Mouse (Mus musculus): ENCODE data around the gene Prop1.

Gene Prop1

DNA sequence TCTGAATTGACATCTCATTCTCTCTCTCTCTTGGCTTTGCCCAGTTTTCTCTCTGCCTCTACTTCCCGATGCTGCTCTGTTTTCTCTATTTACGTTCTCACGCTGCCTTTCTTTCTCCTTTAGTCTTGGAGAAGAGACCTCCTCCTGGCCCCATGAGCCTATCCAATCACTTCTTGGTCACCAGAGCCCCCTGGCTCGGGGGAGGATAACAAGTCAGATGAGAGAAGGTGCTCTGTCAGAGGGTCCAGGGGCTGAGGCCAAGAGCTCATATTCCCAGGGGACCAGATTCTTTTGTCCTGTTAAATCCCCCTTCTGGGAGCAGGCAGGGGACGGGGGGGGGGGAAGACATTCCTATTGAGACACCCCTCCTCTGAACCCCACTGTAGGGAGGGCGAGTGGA lies at the start of gene Prop1:
Gene Prop1 (minus strand): TSS at position 101 of the 400 bp plus-strand sequence.
- DNase-seq (ENCODE audit: low spot score in 2 of 2) = no peak

DNA sequence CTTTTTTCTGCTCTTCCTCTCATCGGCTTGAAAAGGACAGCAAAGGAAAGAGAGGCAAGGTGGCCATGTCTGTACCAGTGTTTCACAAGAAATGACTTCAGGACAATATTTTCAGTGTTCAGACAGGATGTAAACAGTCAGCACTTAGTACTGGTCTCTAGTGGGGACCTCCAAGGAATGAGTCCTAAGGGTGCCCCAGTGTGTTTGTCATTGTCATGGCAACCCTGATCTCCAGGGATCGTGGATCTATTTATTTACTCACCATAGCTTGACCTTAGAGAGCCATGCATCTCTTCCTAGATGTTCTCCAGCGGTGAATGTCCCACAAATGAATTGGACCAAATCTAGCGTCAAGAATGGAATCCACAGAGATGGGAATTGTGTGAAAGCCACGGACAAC lies 49.7 kb upstream of the Prop1 start, which contains the start of gene Olfr51:
Gene Olfr51 (plus strand): TSS at position 301 of the 400 bp plus-strand sequence.
- no peak for DNase-seq (ENCODE audit: low spot score in 2 of 2)

GRCm38 (mm10) chr11:50981667-50982066 lies 28.1 kb upstream of the Prop1 start, which contains the start of gene Olfr1377:
Gene Olfr1377, plus strand, starts transcription at chr11:50981967.
- DNase-seq (ENCODE audit: low spot score in 2 of 2) = no peak

- no peak for DNase-seq (ENCODE audit: low spot score in 2 of 2)
These were observed 23.7 kb upstream of the Prop1 start for GRCm38 (mm10) chr11:50977216-50977615.

DNA sequence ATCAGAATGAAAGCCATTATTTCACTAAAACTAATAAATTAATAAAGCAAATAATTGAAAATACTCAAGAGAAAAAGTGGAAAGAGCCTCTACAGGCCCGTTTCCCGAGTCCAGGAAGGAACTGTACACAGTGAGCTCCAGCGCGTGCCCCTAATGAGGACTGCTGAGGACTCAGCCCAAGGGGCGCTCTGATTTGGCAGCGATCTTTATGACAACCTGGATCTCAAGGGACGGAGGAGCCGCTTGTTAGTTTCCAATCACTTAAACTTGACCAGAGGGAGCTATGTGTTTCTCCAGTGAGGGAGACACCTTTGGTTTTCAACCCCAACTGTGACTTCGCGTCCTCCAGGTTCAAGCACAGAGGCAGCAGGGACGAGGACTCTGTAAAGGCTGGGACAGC lies 12.7 kb upstream of the Prop1 start, which contains the start of gene Olfr1378:
Gene Olfr1378 (plus strand): TSS at position 301 of the 400 bp plus-strand sequence.
- DNase-seq (ENCODE audit: low spot score in 2 of 2) = no peak

DNA sequence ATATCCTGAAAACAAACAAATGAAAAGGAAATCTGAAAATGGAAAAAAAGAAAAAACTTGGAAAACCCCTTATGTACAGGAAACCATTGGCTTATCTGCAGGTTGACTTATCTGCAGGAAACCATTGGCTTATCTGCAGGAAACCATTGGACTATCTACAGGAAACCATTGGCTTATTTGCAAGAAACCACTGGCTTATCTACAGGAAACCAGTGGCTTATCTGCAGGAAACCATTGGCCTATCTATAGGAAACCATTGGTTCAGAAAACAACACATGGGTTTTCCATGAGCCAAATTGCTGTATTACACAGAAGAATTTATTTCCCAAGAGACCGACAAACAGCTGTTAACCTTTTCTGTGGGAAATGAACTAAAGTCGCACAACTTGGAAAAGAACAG lies 11.3 kb upstream of the Prop1 start:
- DNase-seq (ENCODE audit: low spot score in 2 of 2) = no peak

- DNase-seq (ENCODE audit: low spot score in 2 of 2) = peak; percentile 20 to 52
These were observed 1.3 kb downstream of the Prop1 start for GRCm38 (mm10) chr11:50952290-50952689.

GRCm38 (mm10) chr11:50943506-50943905 lies 10.1 kb downstream of the Prop1 start, which contains the start of gene 4933414I15Rik:
Gene 4933414I15Rik, minus strand, starts transcription at chr11:50943765.
- DNase-seq (ENCODE audit: low spot score in 2 of 2) = no peak

- DNase-seq (ENCODE audit: low spot score in 2 of 2) = no peak
These were observed 11.2 kb downstream of the Prop1 start for GRCm38 (mm10) chr11:50942386-50942785.

DNA sequence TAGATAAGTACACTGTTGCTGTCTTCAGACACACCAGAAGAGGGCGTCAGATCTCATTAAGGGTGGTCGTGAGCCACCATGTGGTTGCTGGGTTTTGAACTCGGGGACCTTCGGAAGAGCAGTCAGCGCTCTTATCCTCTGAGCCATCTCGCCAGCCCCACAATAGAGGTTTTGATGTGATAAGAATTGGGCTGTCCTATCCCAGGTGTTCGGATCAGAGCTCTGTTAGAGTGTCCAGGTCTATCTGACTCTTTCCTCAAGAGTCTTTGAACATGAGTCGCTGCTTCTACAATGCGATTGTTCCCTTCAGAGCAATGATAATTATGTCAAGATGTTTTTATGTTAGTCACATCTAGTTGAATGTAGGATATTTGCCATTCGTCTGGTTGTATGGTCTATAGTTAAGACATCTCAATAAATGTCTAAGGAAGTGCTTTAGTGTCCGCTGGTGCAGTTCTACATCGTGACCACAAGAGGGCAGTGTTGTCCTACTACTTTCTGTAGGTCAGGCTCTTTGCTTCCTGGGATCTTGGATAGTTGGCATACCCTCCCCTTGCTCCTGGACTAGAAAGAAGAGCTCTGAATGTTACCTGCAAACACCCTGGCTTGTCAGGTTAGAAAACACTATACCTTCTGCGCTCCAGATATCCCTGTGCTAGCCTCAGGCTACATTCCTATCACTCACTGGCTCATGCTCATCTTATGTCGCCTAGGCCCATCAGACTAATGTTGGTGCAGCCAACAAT lies 13.8 kb downstream of the Prop1 start:
- DNase-seq (ENCODE audit: low spot score in 2 of 2) = peak in 1 of 2 experiments; percentile 38

- DNase-seq (ENCODE audit: low spot score in 2 of 2) = no peak
These were observed 15.1 kb downstream of the Prop1 start for GRCm38 (mm10) chr11:50938435-50938834.

- DNase-seq (ENCODE audit: low spot score in 2 of 2) = no peak
These were observed 21.5 kb downstream of the Prop1 start for GRCm38 (mm10) chr11:50932040-50932439.

GRCm38 (mm10) chr11:50931451-50931866 lies 22.1 kb downstream of the Prop1 start, which contains the start of gene Zfp354b:
Gene Zfp354b, minus strand, starts transcription at chr11:50931633.
- peak; percentile 77 to 90 for DNase-seq (ENCODE audit: low spot score in 2 of 2)

DNA sequence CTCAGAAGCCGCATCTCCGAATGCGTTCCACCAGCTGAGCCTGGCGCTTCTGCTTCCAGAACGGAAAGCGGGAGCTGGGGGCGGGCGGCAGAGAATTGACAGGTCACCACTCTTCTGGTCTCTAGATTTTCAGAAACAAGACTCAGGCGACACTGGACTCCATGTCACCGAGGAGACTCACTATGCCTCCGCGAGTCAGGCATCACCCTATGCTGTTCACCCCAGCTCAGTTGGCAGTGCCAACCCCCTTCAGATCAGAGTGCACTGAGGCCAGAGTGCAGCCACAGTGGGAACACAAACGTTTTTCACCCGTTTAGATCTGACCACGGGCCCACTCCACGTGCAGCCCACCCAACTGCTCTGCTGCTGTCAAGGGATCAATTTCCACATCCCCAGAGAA lies 22.5 kb downstream of the Prop1 start:
- no peak for DNase-seq (ENCODE audit: low spot score in 2 of 2)

DNA sequence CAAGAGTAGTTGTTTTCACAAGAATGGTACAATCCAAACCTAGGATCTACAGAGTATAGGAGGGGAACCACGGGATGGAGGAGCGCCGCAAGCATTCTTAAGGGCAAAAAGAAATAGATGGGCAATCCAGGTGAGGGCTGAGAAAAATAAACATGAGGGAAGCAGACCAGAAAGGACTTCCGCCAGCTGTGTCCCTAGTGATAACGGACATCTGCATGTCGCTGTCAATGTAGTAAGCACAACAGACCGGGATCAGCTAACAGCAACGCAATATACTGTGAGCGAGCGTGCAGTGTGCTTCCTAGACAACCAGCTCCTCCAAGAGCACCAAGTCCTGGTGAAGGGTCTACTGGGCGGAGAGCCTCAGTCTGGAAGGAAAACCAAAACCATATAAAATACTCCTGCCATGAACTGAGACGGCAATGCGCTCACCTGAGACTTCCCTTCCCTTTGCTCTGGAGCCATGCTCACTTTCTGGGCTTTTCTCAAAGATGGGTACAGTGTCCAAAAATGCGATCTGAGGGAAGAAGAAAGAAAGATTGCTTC lies 23.0 kb downstream of the Prop1 start:
- DNase-seq (ENCODE audit: low spot score in 2 of 2) = no peak

- DNase-seq (ENCODE audit: low spot score in 2 of 2) = peak; percentile 78 to 95
These were observed 37.8 kb downstream of the Prop1 start, which contains the start of gene Zfp2 for GRCm38 (mm10) chr11:50915671-50916320. Gene Zfp2, minus strand, starts transcription at chr11:50916165.

DNA sequence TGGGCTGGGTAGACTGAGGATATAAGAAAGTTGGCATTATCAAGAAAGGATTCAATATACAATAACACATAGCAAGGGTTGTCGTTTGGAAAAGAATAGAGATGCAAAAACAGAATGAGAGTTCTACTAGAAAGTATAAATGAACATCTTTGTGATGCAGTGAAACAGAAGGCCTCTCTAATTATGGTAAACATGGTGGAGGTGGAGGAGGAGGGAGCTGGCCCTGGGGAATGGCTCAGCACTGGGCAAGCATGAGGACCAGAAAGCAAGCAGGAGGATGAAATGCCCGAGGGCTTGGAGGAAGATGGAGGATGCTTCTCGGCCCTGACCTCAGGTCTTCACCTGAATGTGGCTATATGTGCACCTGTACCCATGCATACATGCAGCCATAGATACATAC lies 39.1 kb downstream of the Prop1 start:
- no peak for DNase-seq (ENCODE audit: low spot score in 2 of 2)

- DNase-seq (ENCODE audit: low spot score in 2 of 2) = no peak
These were observed 40.3 kb downstream of the Prop1 start for GRCm38 (mm10) chr11:50913301-50913700.

- DNase-seq (ENCODE audit: low spot score in 2 of 2) = peak in 1 of 2 experiments; percentile 48
These were observed 45.4 kb downstream of the Prop1 start for GRCm38 (mm10) chr11:50908136-50908535.
